Comparison of ENCODE assay signal across 13 mouse cellular contexts in the genomic region with DNA sequence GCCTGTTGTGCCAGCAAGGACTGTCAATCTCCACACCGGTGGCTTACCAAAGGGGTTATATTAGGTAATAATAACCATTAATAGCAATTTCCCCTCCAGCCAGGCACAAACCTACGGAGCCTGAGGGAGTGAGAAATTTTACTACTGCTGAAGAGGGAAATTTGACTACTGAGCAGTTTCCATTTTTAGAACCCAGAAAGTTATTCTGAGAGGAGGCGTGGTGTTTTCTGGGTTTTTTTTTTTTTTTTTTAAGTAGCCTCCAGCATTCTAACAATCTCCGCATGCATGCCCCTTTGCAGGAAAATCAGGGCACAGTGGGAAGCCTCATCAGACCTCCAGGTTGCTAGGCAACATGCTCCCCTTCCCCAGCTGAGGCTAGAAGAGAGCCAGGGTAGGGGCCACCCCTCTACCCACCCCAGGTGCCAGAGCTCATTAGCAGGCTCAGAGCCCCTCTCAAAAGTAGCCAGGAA. TPM values are rescaled to one million over a fixed set of nuclear protein-coding genes. Genes with fewer than 3 reads are reported as not detected.
A peak's percentile ranks its signal among the peaks of the same experiment; 100 is the strongest.
DNase-seq lines count a peak whose midpoint lies in the region; ATAC-seq and TF ChIP-seq lines count a peak whose summit lies in the region.
"Had no signal": no experiment of that assay in that cellular context is flagged by ENCODE, and none has a peak within 500 bp of the region (broad histone marks: within the 10 kb centered on the region; RNA-seq: fewer than 3 reads in every experiment).

No protein-coding gene starts in this region.

- no peaks in the 10 kb centered on the region for H3K27me3 ChIP-seq in forebrain, postnatal 0 days (ENCODE audit: insufficient read depth, low read length)
- H3K27me3 ChIP-seq in midbrain, embryonic 10.5 days (ENCODE audit: low read depth, poor library complexity, severe bottlenecking) = no peaks in the 10 kb centered on the region

- TF ChIP-seq POLR2A in brain, embryonic 14.5 days (IDR thresholded peaks at IDR 0.05; ENCODE audit: borderline replicate concordance, extremely low read depth, insufficient read depth, insufficient read length, poor library complexity, severe bottlenecking) = no peak

- H3K9ac ChIP-seq in forebrain, postnatal 0 days = no peak overlapping the region
- H3K9ac ChIP-seq: lung, embryonic 14.5 days had no signal

- WGBS in forebrain, postnatal 0 days = 8% methylated on average over 4 of the region's 4 CpGs
- WGBS in midbrain, embryonic 10.5 days = 34% methylated on average over 4 of the region's 4 CpGs

- no peaks in the 10 kb centered on the region for H3K9me3 ChIP-seq in forebrain, postnatal 0 days (ENCODE audit: low read length)
- no peaks in the 10 kb centered on the region for H3K9me3 ChIP-seq in midbrain, embryonic 10.5 days (replicated peaks)

- H3K36me3 ChIP-seq in forebrain, postnatal 0 days (ENCODE audit: insufficient read depth) = no peaks in the 10 kb centered on the region
- H3K36me3 ChIP-seq in midbrain, embryonic 10.5 days = no peaks in the 10 kb centered on the region

- H3K4me2 ChIP-seq in forebrain, postnatal 0 days (ENCODE audit: low read depth) = no peak overlapping the region
- H3K4me2 ChIP-seq: lung, embryonic 14.5 days had no signal

- TF ChIP-seq CTCF in brain, embryonic 14.5 days (IDR thresholded peaks at IDR 0.05; ENCODE audit: borderline replicate concordance, extremely low read depth, insufficient read depth, insufficient read length) = no peak
- no peak for TF ChIP-seq CTCF in forebrain, postnatal 0 days (IDR thresholded peaks at IDR 0.05; ENCODE audit: low read depth)

- H3K27ac ChIP-seq in forebrain, postnatal 0 days (ENCODE audit: low read depth, low read length) = no peak overlapping the region
- H3K27ac ChIP-seq in midbrain, embryonic 10.5 days (replicated peaks) = peak overlapping the region; percentile 72

- peak; percentile 84 for ATAC-seq in forebrain, postnatal 0 days
- ATAC-seq: intestine, embryonic 16.5 days had no signal

- DNase-seq in ES-CJ7 (ENCODE audit: low read depth, low spot score) = peak; percentile 48
- DNase-seq in brain, embryonic 14.5 days (ENCODE audit: low read depth) = peak; percentile 96
- peak; percentile 56 for DNase-seq in forebrain, postnatal 0 days
- peak; percentile 38 for DNase-seq in midbrain, embryonic 10.5 days (ENCODE audit: low spot score)
- no peak for DNase-seq in lung, postnatal 14 days
- DNase-seq in frontal cortex, postnatal 14 days (ENCODE audit: low spot score in 2 of 2) = no peak
- no peak for DNase-seq in thymus, postnatal 0 days (ENCODE audit: low spot score)
- DNase-seq in layer of hippocampus, adult 18-20 months (ENCODE audit: low spot score in 2 of 2) = no peak
- DNase-seq: lung, embryonic 14.5 days had no signal

- H3K4me1 ChIP-seq in forebrain, postnatal 0 days (ENCODE audit: insufficient read depth) = peaks cover 11% of the 10 kb centered on the region; the same call in 1 of the 2 replicates
- peaks cover 33% of the 10 kb centered on the region for H3K4me1 ChIP-seq in midbrain, embryonic 10.5 days

- no peak overlapping the region for H3K4me3 ChIP-seq in forebrain, postnatal 0 days (ENCODE audit: low read depth, low read length)
- no peak overlapping the region for H3K4me3 ChIP-seq in midbrain, embryonic 10.5 days

RNA-seq across cellular contexts. Expression of a gene that starts 43.1 kb away (rescaled TPM):
- polyA plus RNA-seq in brain, embryonic 14.5 days (2012; rRNA removed) = not detected in 2 replicates
- not detected in 2 replicates for total RNA-seq in forebrain, postnatal 0 days (2014; rRNA removed)
- not detected in 2 replicates for polyA plus RNA-seq in forebrain, postnatal 0 days (2015; fragmentation: Nextera tagmentation; extraction: Ambion mirVana)
- polyA plus RNA-seq in midbrain, embryonic 10.5 days (2016; fragmentation: Nextera tagmentation; extraction: Ambion mirVana) = not detected in 2 replicates
- 0.12 and 0.13 TPM in 2 replicates for polyA plus RNA-seq in thymus, postnatal 0 days (2015; fragmentation: Nextera tagmentation; extraction: Ambion mirVana)
- total RNA-seq in layer of hippocampus, adult 18-20 months (2021) = not detected
- total RNA-seq: heart, adult 8-10 months; layer of hippocampus, postnatal 14 days; neutrophil, adult 5-6 weeks had no signal
- polyA plus RNA-seq: lung, embryonic 14.5 days had no signal

Comparison
In these comparisons a context has a peak if more than half of its experiments do, and no peak if none do; other contexts are left out.
1. DNase-seq: peak in ES-CJ7 (single experiment), brain, embryonic 14.5 days (single experiment), forebrain, postnatal 0 days (single experiment) and midbrain, embryonic 10.5 days (single experiment); none in lung, postnatal 14 days (single experiment), frontal cortex, postnatal 14 days (0 of 2), thymus, postnatal 0 days (single experiment) and layer of hippocampus, adult 18-20 months (0 of 2).